Mouse (Mus musculus): Measurements from ENCODE around the gene Ksr2.

DNA sequence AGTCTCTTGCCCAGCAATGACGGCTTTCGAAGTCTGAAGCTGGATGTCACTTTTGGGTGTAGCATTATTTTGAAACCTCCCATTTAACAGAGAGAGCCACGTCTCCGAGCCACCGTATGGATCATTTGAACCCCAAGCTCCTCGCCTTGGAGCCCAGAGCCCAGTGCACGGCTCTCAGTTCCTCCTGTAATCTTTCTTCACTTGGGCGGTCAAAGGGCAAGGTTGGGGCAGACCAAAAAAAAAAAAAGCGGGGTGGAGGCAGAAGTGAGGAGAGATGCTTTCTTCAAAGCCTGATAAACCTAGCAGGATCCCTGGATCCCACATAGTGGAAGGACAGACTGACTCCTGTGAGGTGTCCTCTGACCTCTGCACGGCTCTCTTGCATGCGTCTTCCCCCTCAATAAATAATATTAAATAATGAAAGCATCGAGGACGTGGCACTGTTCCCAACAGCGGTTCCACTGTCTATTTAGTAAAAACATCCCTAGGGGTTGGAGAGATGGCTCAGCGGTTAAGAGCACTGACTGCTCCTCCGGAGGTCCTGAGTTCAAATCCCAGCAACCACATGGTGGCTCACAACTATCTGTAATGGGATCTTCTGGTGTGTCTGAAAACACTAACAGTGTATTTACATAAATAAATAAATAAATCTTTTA lies 75.0 kb downstream of the Ksr2 start:
- peak; percentile 45 for TF ChIP-seq POLR2A (IDR thresholded peaks at IDR 0.05; ENCODE audit: low read depth, low read length)
- TF ChIP-seq TCF12 (IDR thresholded peaks at IDR 0.05; ENCODE audit: low read depth, low read length), result no peak
- no peak for TF ChIP-seq ZC3H11A (IDR thresholded peaks at IDR 0.05; ENCODE audit: low read depth, low read length)
- no peak for TF ChIP-seq MAFK (IDR thresholded peaks at IDR 0.05; ENCODE audit: insufficient replicate concordance, low read length)
- TF ChIP-seq POLR2AphosphoS2 (IDR thresholded peaks at IDR 0.05; ENCODE audit: low read depth, low read length), result no peak
- TF ChIP-seq MEF2A (IDR thresholded peaks at IDR 0.05; ENCODE audit: borderline replicate concordance, low read depth, low read length), result no peak
- TF ChIP-seq CTCF (conservative IDR thresholded peaks at IDR 0.05 in 1 of 2, IDR thresholded peaks at IDR 0.05 in 1 of 2; ENCODE audit: low read depth in 2 of 2, low read length in 2 of 2), result no peak
- no peak for TF ChIP-seq BHLHE40 (IDR thresholded peaks at IDR 0.05; ENCODE audit: low read depth, low read length)
- no peak for TF ChIP-seq ZMIZ1 (IDR thresholded peaks at IDR 0.05; ENCODE audit: low read depth, low read length)
- no peak for TF ChIP-seq MXI1 (IDR thresholded peaks at IDR 0.05; ENCODE audit: low read depth, low read length)
- peak; percentile 67; the same call in 1 of the 2 replicates for TF ChIP-seq ELF1 (IDR thresholded peaks at IDR 0.05; ENCODE audit: low read depth, low read length)
- no peak for TF ChIP-seq CHD1 (IDR thresholded peaks at IDR 0.05; ENCODE audit: low read depth, low read length)
- no peak for TF ChIP-seq EP300 (IDR thresholded peaks at IDR 0.05; ENCODE audit: low read length)
